Mouse (Mus musculus): ENCODE results near the gene Dppa3. TPM values are rescaled to one million over a fixed set of nuclear protein-coding genes. Genes with fewer than 3 reads are reported as not detected.
A peak's percentile ranks its signal among the peaks of the same experiment; 100 is the strongest.

Dppa3 gene
- total RNA-seq (2012; rRNA removed) (not detected in 2 replicates), polyA plus RNA-seq (2012; ENCODE audit: insufficient read depth in 1 of 2, insufficient read length in 2 of 2, low read depth in 1 of 2, low replicate concordance in 2 of 2, missing spikeins in 1 of 2) (not detected)

DNA sequence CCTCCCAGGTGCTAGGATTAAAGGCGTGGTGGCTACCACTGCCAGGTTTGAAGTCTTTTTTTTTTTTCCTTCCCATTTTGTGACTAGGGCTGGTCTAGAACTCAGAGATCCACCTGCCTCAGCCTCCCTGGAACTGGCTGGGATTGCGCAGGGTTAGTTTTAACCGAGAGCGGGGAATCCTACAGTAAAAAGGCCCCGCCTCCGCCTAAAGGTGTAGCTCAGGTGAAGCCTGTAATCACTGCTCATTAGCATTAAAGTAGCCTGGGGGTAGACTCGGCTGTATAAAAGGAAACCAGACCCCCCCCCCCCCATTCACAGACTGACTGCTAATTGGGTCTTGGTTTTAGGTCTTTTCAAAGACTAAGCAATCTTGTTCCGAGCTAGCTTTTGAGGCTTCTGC is at the start of gene Dppa3:
TSS of gene Dppa3 (plus strand) at position 301 of the 400 bp plus-strand sequence.
- no peak within 1 kb of the TSS for H3K27ac ChIP-seq (ENCODE audit: control insufficient read depth, low read depth, low read length)

GRCm38 (mm10) chr6:122577030-122577429 is 49.2 kb upstream of the Dppa3 start:
- Histone ChIP-seq H3K4me1 (ENCODE audit: control insufficient read depth in 1 of 2, insufficient read depth in 2 of 2, low read length in 2 of 2) (peaks cover 19% of the 10 kb centered on the region in 2 experiments), H3K4me3 (ENCODE audit: control insufficient read depth in 1 of 2, insufficient read depth in 1 of 2, low read depth in 2 of 2, low read length in 2 of 2) (no peak overlapping the region), H3K79me2 (ENCODE audit: control insufficient read depth, insufficient read depth, low read length, poor library complexity) (no peaks in the 10 kb centered on the region), H3K36me3 (ENCODE audit: control insufficient read depth in 1 of 2, insufficient read depth in 2 of 2, low read length in 2 of 2) (peaks cover 0 to 9% of the 10 kb centered on the region in 2 experiments; a peak in 2 of 4 replicates), H3K9me3 (replicated peaks; ENCODE audit: insufficient read depth, low read length) (no peaks in the 10 kb centered on the region), H3K9ac (ENCODE audit: control insufficient read depth, low read depth, low read length, poor library complexity, severe bottlenecking) (no peak overlapping the region), H3K27ac (ENCODE audit: control insufficient read depth, low read depth, low read length) (no peak overlapping the region), H3K27me3 (ENCODE audit: control insufficient read depth in 1 of 2, insufficient read depth in 2 of 2, low read length in 2 of 2) (no peaks in the 10 kb centered on the region)
- DNase-seq (ENCODE audit: low read depth, low spot score): peak; percentile 18
- no peak for TF ChIP-seq ZMIZ1 (IDR thresholded peaks at IDR 0.05; ENCODE audit: low read depth, low read length)
- TF ChIP-seq UBTF (IDR thresholded peaks at IDR 0.05; ENCODE audit: borderline replicate concordance, insufficient read depth, low read depth, low read length): no peak
- no peak for TF ChIP-seq CHD1 (IDR thresholded peaks at IDR 0.05; ENCODE audit: low read depth, low read length)
- no peak for TF ChIP-seq POLR2A (IDR thresholded peaks at IDR 0.05; ENCODE audit: control insufficient read depth in 1 of 2, insufficient read depth in 1 of 2, low read depth in 1 of 2, low read length in 2 of 2, poor library complexity in 1 of 2)
- TF ChIP-seq ETS1 (IDR thresholded peaks at IDR 0.05; ENCODE audit: low read depth, low read length): no peak
- TF ChIP-seq GABPA (IDR thresholded peaks at IDR 0.05; ENCODE audit: low read depth, low read length): no peak
- no peak for TF ChIP-seq E2F4 (IDR thresholded peaks at IDR 0.05; ENCODE audit: borderline replicate concordance, low read depth, low read length)
- no peak for TF ChIP-seq EP300 (IDR thresholded peaks at IDR 0.05; ENCODE audit: low read depth in 1 of 2, low read length in 2 of 2)
- TF ChIP-seq ZKSCAN1 (IDR thresholded peaks at IDR 0.05; ENCODE audit: low read depth, low read length): no peak
- no peak for TF ChIP-seq SIN3A (IDR thresholded peaks at IDR 0.05; ENCODE audit: low read length)
- no peak for TF ChIP-seq NRF1 (IDR thresholded peaks at IDR 0.05; ENCODE audit: insufficient read depth, low read depth, low read length, poor library complexity, severe bottlenecking)
- TF ChIP-seq GATA1 (IDR thresholded peaks at IDR 0.05; ENCODE audit: low read depth, low read length): no peak
- TF ChIP-seq JUND (IDR thresholded peaks at IDR 0.05; ENCODE audit: low read depth, low read length): no peak
- no peak for TF ChIP-seq TCF12 (IDR thresholded peaks at IDR 0.05; ENCODE audit: low read depth, low read length)
- TF ChIP-seq NELFE (IDR thresholded peaks at IDR 0.05; ENCODE audit: low read depth, low read length): no peak
- no peak for TF ChIP-seq CHD2 (IDR thresholded peaks at IDR 0.05; ENCODE audit: low read length)
- no peak for TF ChIP-seq TBP (IDR thresholded peaks at IDR 0.05; ENCODE audit: low read depth, low read length)
- no peak for TF ChIP-seq USF2 (IDR thresholded peaks at IDR 0.05; ENCODE audit: borderline replicate concordance in 1 of 2, insufficient read depth in 1 of 2, low read depth in 1 of 2, low read length in 2 of 2)
- TF ChIP-seq POLR2AphosphoS5 (IDR thresholded peaks at IDR 0.05; ENCODE audit: borderline replicate concordance, low read depth, low read length): no peak

More for the DNA sequence above, at the start of gene Dppa3:
- no peaks in the 10 kb centered on the region for H3K9me3 ChIP-seq (replicated peaks; ENCODE audit: insufficient read depth, low read length)
- no peak within 1 kb of the TSS for H3K9ac ChIP-seq (ENCODE audit: control insufficient read depth, low read depth, low read length, poor library complexity, severe bottlenecking)
- no peak for TF ChIP-seq HCFC1 (IDR thresholded peaks at IDR 0.05; ENCODE audit: low read depth, low read length)
- no peak for TF ChIP-seq MAX (IDR thresholded peaks at IDR 0.05; ENCODE audit: low read length)
- no peak for TF ChIP-seq BHLHE40 (IDR thresholded peaks at IDR 0.05; ENCODE audit: borderline replicate concordance, low read depth, low read length)
- TF ChIP-seq MAZ (IDR thresholded peaks at IDR 0.05; ENCODE audit: low read depth, low read length): no peak
- TF ChIP-seq USF2 (IDR thresholded peaks at IDR 0.05; ENCODE audit: borderline replicate concordance in 1 of 2, insufficient read depth in 1 of 2, low read depth in 1 of 2, low read length in 2 of 2): no peak
- no peak for TF ChIP-seq POLR2A (IDR thresholded peaks at IDR 0.05; ENCODE audit: control insufficient read depth in 1 of 2, insufficient read depth in 1 of 2, low read depth in 1 of 2, low read length in 2 of 2, poor library complexity in 1 of 2)
- TF ChIP-seq GATA1 (IDR thresholded peaks at IDR 0.05; ENCODE audit: low read depth, low read length): no peak
- no peak for TF ChIP-seq ETS1 (IDR thresholded peaks at IDR 0.05; ENCODE audit: low read depth, low read length)
- no peak for TF ChIP-seq USF1 (IDR thresholded peaks at IDR 0.05; ENCODE audit: low read depth, low read length)
- TF ChIP-seq ZKSCAN1 (IDR thresholded peaks at IDR 0.05; ENCODE audit: low read depth, low read length): no peak
- TF ChIP-seq TCF12 (IDR thresholded peaks at IDR 0.05; ENCODE audit: low read depth, low read length): no peak
- TF ChIP-seq UBTF (IDR thresholded peaks at IDR 0.05; ENCODE audit: borderline replicate concordance, insufficient read depth, low read depth, low read length): no peak
- TF ChIP-seq SMC3 (IDR thresholded peaks at IDR 0.05; ENCODE audit: low read depth, low read length): no peak
- H3K27me3 ChIP-seq (ENCODE audit: control insufficient read depth in 1 of 2, insufficient read depth in 2 of 2, low read length in 2 of 2): peaks cover 4 to 7% of the 10 kb centered on the region in 2 experiments; a peak in 3 of 4 replicates
- H3K4me3 ChIP-seq (ENCODE audit: control insufficient read depth in 1 of 2, insufficient read depth in 1 of 2, low read depth in 2 of 2, low read length in 2 of 2): no peak within 1 kb of the TSS
- DNase-seq (ENCODE audit: low read depth, low spot score): no peak
- no peaks in the 10 kb centered on the region for H3K79me2 ChIP-seq (ENCODE audit: control insufficient read depth, insufficient read depth, low read length, poor library complexity)
- no peaks in the 10 kb centered on the region for H3K4me1 ChIP-seq (ENCODE audit: control insufficient read depth in 1 of 2, insufficient read depth in 2 of 2, low read length in 2 of 2)
- H3K36me3 ChIP-seq (ENCODE audit: control insufficient read depth in 1 of 2, insufficient read depth in 2 of 2, low read length in 2 of 2): no peaks in the 10 kb centered on the region
